Mouse (Mus musculus): ENCODE data around the gene Klc2. TPM values are rescaled to one million over a fixed set of nuclear protein-coding genes. Genes with fewer than 3 reads are reported as not detected.
"Not testable (repeated sequence)": the region's sequence is repeated elsewhere in the genome, so short reads cannot be mapped to it uniquely, and the experiment has no call there.

Klc2 gene
- polyA plus RNA-seq, 1 experiment from 2014 or later: 18.1 TPM

GRCm38 (mm10) chr19:5087884-5088728 lies 30.3 kb downstream of the Klc2 start, which contains the start of gene Yif1a:
Gene Yif1a, plus strand, starts transcription at chr19:5088538.
- Histone ChIP-seq H3K4me1 (replicated peaks; ENCODE audit: insufficient read depth, low read length) (peaks cover 4% of the 10 kb centered on the region; the same call in 1 of the 2 replicates), H3K9ac (ENCODE audit: low read depth, low read length) (peak within 1 kb of the TSS; percentile 63), H3K4me2 (ENCODE audit: low read length) (peak within 1 kb of the TSS; percentile 70), H3K36me3 (ENCODE audit: insufficient read depth, low read length) (0 out of 2 replicates have a peak, but pooled peaks cover 10% of the 10 kb centered on the region), H3K27ac (peak within 1 kb of the TSS; percentile 78), H3K4me3 (replicated peaks; ENCODE audit: low read depth, low read length) (peak within 1 kb of the TSS; percentile 67), H3K9me3 (replicated peaks; ENCODE audit: low read length) (no peaks in the 10 kb centered on the region), H3K27me3 (ENCODE audit: insufficient read depth, low read length) (peaks cover 20% of the 10 kb centered on the region; the same call in 1 of the 2 replicates)
- WGBS: under 1% methylated on average over 58 of the region's 58 CpGs
- DNase-seq (ENCODE audit: low spot score) (peak; percentile 100), ATAC-seq (replicated peaks; ENCODE audit: low FRiP score, low read depth) (peak; percentile 91)
- peak; percentile 66 for TF ChIP-seq CTCF (IDR thresholded peaks at IDR 0.05; ENCODE audit: low read depth)

- not testable (repeated sequence) for H3K4me1 ChIP-seq (replicated peaks; ENCODE audit: insufficient read depth, low read length); H3K27ac ChIP-seq; H3K9me3 ChIP-seq (replicated peaks; ENCODE audit: low read length); H3K9ac ChIP-seq (ENCODE audit: low read depth, low read length); H3K4me3 ChIP-seq (replicated peaks; ENCODE audit: low read depth, low read length); DNase-seq (ENCODE audit: low spot score); H3K4me2 ChIP-seq (ENCODE audit: low read length); H3K36me3 ChIP-seq (ENCODE audit: insufficient read depth, low read length); ATAC-seq (replicated peaks; ENCODE audit: low FRiP score, low read depth)
- peaks cover 31% of the 10 kb centered on the region; the same call in 1 of the 2 replicates for H3K27me3 ChIP-seq (ENCODE audit: insufficient read depth, low read length)
- WGBS: 60% methylated on average over 4 of the region's 4 CpGs
- TF ChIP-seq CTCF (IDR thresholded peaks at IDR 0.05; ENCODE audit: low read depth): peak; percentile 45; the same call in 1 of the 2 replicates
Measured at GRCm38 (mm10) chr19:5086533-5086932, 31.8 kb downstream of the Klc2 start.

GRCm38 (mm10) chr19:5085145-5085863 lies 33.1 kb downstream of the Klc2 start, which contains the start of gene Tmem151a:
Gene Tmem151a, minus strand, starts transcription at chr19:5085531.
- peak within 1 kb of the TSS; percentile 84 for H3K4me2 ChIP-seq (ENCODE audit: low read length)
- no peak for DNase-seq (ENCODE audit: low spot score)
- H3K27ac ChIP-seq: no peak within 1 kb of the TSS
- 0 out of 2 replicates have a peak within 1 kb of the TSS, but pooled peaks have one; percentile 32 for H3K9ac ChIP-seq (ENCODE audit: low read depth, low read length)
- H3K9me3 ChIP-seq (replicated peaks; ENCODE audit: low read length): no peaks in the 10 kb centered on the region
- ATAC-seq (replicated peaks; ENCODE audit: low FRiP score, low read depth): no peak
- peak within 1 kb of the TSS; percentile 41 for H3K4me3 ChIP-seq (replicated peaks; ENCODE audit: low read depth, low read length)
- no peak for TF ChIP-seq CTCF (IDR thresholded peaks at IDR 0.05; ENCODE audit: low read depth)
- peaks cover 31% of the 10 kb centered on the region; the same call in 1 of the 2 replicates for H3K27me3 ChIP-seq (ENCODE audit: insufficient read depth, low read length)
- H3K4me1 ChIP-seq (replicated peaks; ENCODE audit: insufficient read depth, low read length): peaks cover 4% of the 10 kb centered on the region; the same call in 1 of the 2 replicates
- no peaks in the 10 kb centered on the region for H3K36me3 ChIP-seq (ENCODE audit: insufficient read depth, low read length)
- WGBS: under 1% methylated on average over 64 of the region's 69 CpGs

- DNase-seq (ENCODE audit: low spot score) (no peak), ATAC-seq (replicated peaks; ENCODE audit: low FRiP score, low read depth) (no peak)
- peak overlapping the region; percentile 84 for H3K4me2 ChIP-seq (ENCODE audit: low read length)
- H3K9me3 ChIP-seq (replicated peaks; ENCODE audit: low read length): no peaks in the 10 kb centered on the region
- H3K27ac ChIP-seq: no peak overlapping the region
- WGBS: 2% methylated on average over 15 of the region's 15 CpGs
- no peaks in the 10 kb centered on the region for H3K36me3 ChIP-seq (ENCODE audit: insufficient read depth, low read length)
- no peak overlapping the region for H3K9ac ChIP-seq (ENCODE audit: low read depth, low read length)
- no peak for TF ChIP-seq CTCF (IDR thresholded peaks at IDR 0.05; ENCODE audit: low read depth)
- H3K4me1 ChIP-seq (replicated peaks; ENCODE audit: insufficient read depth, low read length): peaks cover 4% of the 10 kb centered on the region; the same call in 1 of the 2 replicates
- H3K27me3 ChIP-seq (ENCODE audit: insufficient read depth, low read length): peaks cover 31% of the 10 kb centered on the region; the same call in 1 of the 2 replicates
- H3K4me3 ChIP-seq (replicated peaks; ENCODE audit: low read depth, low read length): peak overlapping the region; percentile 41
Measured at GRCm38 (mm10) chr19:5084834-5085144, 33.6 kb downstream of the Klc2 start.

- Histone ChIP-seq H3K27me3 (ENCODE audit: insufficient read depth, low read length) (peaks cover 31% of the 10 kb centered on the region; the same call in 1 of the 2 replicates), H3K36me3 (ENCODE audit: insufficient read depth, low read length) (no peaks in the 10 kb centered on the region), H3K27ac (no peak overlapping the region), H3K9me3 (replicated peaks; ENCODE audit: low read length) (no peaks in the 10 kb centered on the region), H3K4me3 (replicated peaks; ENCODE audit: low read depth, low read length) (no peak overlapping the region), H3K4me2 (ENCODE audit: low read length) (no peak overlapping the region), H3K9ac (ENCODE audit: low read depth, low read length) (no peak overlapping the region), H3K4me1 (replicated peaks; ENCODE audit: insufficient read depth, low read length) (peaks cover 4% of the 10 kb centered on the region; the same call in 1 of the 2 replicates)
- ATAC-seq (replicated peaks; ENCODE audit: low FRiP score, low read depth) (no peak), DNase-seq (ENCODE audit: low spot score) (no peak)
- WGBS: 77% methylated on average over 3 of the region's 3 CpGs
- TF ChIP-seq CTCF (IDR thresholded peaks at IDR 0.05; ENCODE audit: low read depth): no peak
Measured at GRCm38 (mm10) chr19:5083961-5084833, 34.2 kb downstream of the Klc2 start.

Data from kidney, postnatal 0 days (tissue).